Mouse (Mus musculus) kidney, postnatal 0 days (tissue): ENCODE measurements around the gene Fchsd2. TPM values are rescaled to one million over a fixed set of nuclear protein-coding genes. Genes with fewer than 3 reads are reported as not detected.

ENCODE experiments used
- ATAC-seq: fragments of 200-750 bp; cut with Nextera tagmentation; replicated peaks from 2 replicates; pipeline ENCODE4 v1.8.0; 2017; ENCODE audit warnings: low read depth, moderate number of reproducible peaks, moderate TSS enrichment, moderate library complexity; ENCODE audit not compliant: low FRiP score
- DNase-seq: peaks from one replicate; pipeline ENCODE4 v3.0.0-alpha.2; 2016; ENCODE audit warnings: low spot score
- H3K27ac ChIP-seq: fragments of 300-500 bp; sonication (generic); 2 replicates; pipeline ENCODE4 v1.5.1; 2014; ENCODE audit warnings: mild to moderate bottlenecking
- H3K27me3 ChIP-seq: fragments of 300-500 bp; sonication (generic); 2 replicates; pipeline ENCODE4 v1.6.1; 2014; ENCODE audit warnings: low read length, mixed read lengths; ENCODE audit not compliant: insufficient read depth
- H3K36me3 ChIP-seq: fragments of 300-500 bp; sonication (generic); 2 replicates; pipeline ENCODE4 v1.6.1; 2014; ENCODE audit warnings: low read length, mixed read lengths; ENCODE audit not compliant: insufficient read depth
- H3K4me1 ChIP-seq: fragments of 300-500 bp; sonication (generic); replicated peaks from 2 replicates; pipeline ENCODE4 v1.6.1; 2014; ENCODE audit warnings: antibody characterized with exemption, low read length, mixed read lengths; ENCODE audit not compliant: insufficient read depth
- H3K4me2 ChIP-seq: fragments of 300-500 bp; sonication (generic); 2 replicates; pipeline ENCODE4 v1.6.1; 2014; ENCODE audit warnings: mild to moderate bottlenecking, low read length, moderate library complexity, mixed read lengths
- H3K4me3 ChIP-seq: fragments of 300-500 bp; sonication (generic); replicated peaks from 2 replicates; pipeline ENCODE4 v1.5.1; 2014; ENCODE audit warnings: low read depth, low read length
- H3K9ac ChIP-seq: fragments of 300-500 bp; sonication (generic); 2 replicates; pipeline ENCODE4 v1.6.1; 2014; ENCODE audit warnings: low read depth, low read length
- H3K9me3 ChIP-seq: fragments of 300-500 bp; sonication (generic); replicated peaks from 2 replicates; pipeline ENCODE4 v1.6.1; 2016; ENCODE audit warnings: low read length, inconsistent platforms, mixed read lengths
- CTCF ChIP-seq: IDR thresholded peaks from 2 replicates; pipeline ENCODE4 v1.5.1; 2016; ENCODE audit warnings: antibody characterized with exemption, low read depth, mild to moderate bottlenecking, moderate library complexity
- WGBS: fragments of 180-500 bp; shearing (Covaris S2); extraction: QIAGEN DNeasy Blood & Tissue Kit; methylation state at CpG from one replicate; pipeline ENCODE4 v1.1.7; 2014; 5-methylcytosine and 5-hydroxymethylcytosine counted together
- polyA plus RNA-seq: library from polyadenylated mRNA; unstranded; fragments of >200 nt; fragmentation: Nextera tagmentation; extraction: Ambion mirVana; gene quantifications from 2 replicates; pipeline ENCODE4 v1.2.1, GENCODE M21; 2015

Gene Fchsd2
- polyA plus RNA-seq, 1 experiment from 2014 or later, result 15.9 TPM

- TF ChIP-seq CTCF, result no peak
- no peak for ATAC-seq
- Histone ChIP-seq H3K9ac (no peak overlapping the region), H3K4me1 (no peaks in the 10 kb centered on the region), H3K9me3 (no peaks in the 10 kb centered on the region), H3K4me2 (no peak overlapping the region), H3K27me3 (no peaks in the 10 kb centered on the region), H3K4me3 (no peak overlapping the region), H3K36me3 (no peaks in the 10 kb centered on the region), H3K27ac (no peak overlapping the region)
- 76% methylated on average over 2 of the region's 2 CpGs for WGBS
- no peak for DNase-seq
Measured at GRCm38 (mm10) chr7:101178751-101179150, 86.1 kb downstream of the Fchsd2 start.

- WGBS, result 72% methylated on average over 3 of the region's 3 CpGs
- no peak for ATAC-seq
- DNase-seq, result peak; percentile 47
Measured at GRCm38 (mm10) chr7:101191326-101191969, 98.8 kb downstream of the Fchsd2 start.

GRCm38 (mm10) chr7:101210826-101211225, 118.2 kb downstream of the Fchsd2 start:
- no peak overlapping the region for H3K9ac ChIP-seq
- H3K4me3 ChIP-seq, result no peak overlapping the region
- no peak for ATAC-seq
- no peaks in the 10 kb centered on the region for H3K27me3 ChIP-seq
- 0 out of 2 replicates have a peak, but pooled peaks cover 2% of the 10 kb centered on the region for H3K4me1 ChIP-seq
- no peak overlapping the region for H3K27ac ChIP-seq
- DNase-seq, result no peak
- H3K4me2 ChIP-seq, result no peak overlapping the region
- WGBS, result 100% methylated on average over 1 of the region's 1 CpGs
- H3K36me3 ChIP-seq, result no peaks in the 10 kb centered on the region
- H3K9me3 ChIP-seq, result no peaks in the 10 kb centered on the region
- no peak for TF ChIP-seq CTCF

More at GRCm38 (mm10) chr7:101191326-101191969, 98.8 kb downstream of the Fchsd2 start:
- no peak overlapping the region for H3K27ac ChIP-seq
- H3K4me1 ChIP-seq, result no peaks in the 10 kb centered on the region
- no peak overlapping the region for H3K4me2 ChIP-seq
- H3K9ac ChIP-seq, result no peak overlapping the region
- no peaks in the 10 kb centered on the region for H3K27me3 ChIP-seq
- TF ChIP-seq CTCF, result no peak
- H3K9me3 ChIP-seq, result no peaks in the 10 kb centered on the region
- no peaks in the 10 kb centered on the region for H3K36me3 ChIP-seq
- no peak overlapping the region for H3K4me3 ChIP-seq

- Histone ChIP-seq H3K9me3 (no peaks in the 10 kb centered on the region), H3K27me3 (no peaks in the 10 kb centered on the region), H3K4me1 (0 out of 2 replicates have a peak, but pooled peaks cover 2% of the 10 kb centered on the region), H3K4me2 (no peak overlapping the region), H3K9ac (no peak overlapping the region), H3K27ac (no peak overlapping the region), H3K4me3 (no peak overlapping the region), H3K36me3 (no peaks in the 10 kb centered on the region)
- no peak for DNase-seq
- WGBS, result 43% methylated on average over 3 of the region's 3 CpGs
- ATAC-seq, result no peak
- no peak for TF ChIP-seq CTCF
Measured at GRCm38 (mm10) chr7:101213515-101214263, 121.0 kb downstream of the Fchsd2 start.

GRCm38 (mm10) chr7:101216724-101217123, 124.1 kb downstream of the Fchsd2 start:
- WGBS, result 53% methylated on average over 2 of the region's 2 CpGs
- no peaks in the 10 kb centered on the region for H3K9me3 ChIP-seq
- no peak overlapping the region for H3K4me3 ChIP-seq
- no peaks in the 10 kb centered on the region for H3K27me3 ChIP-seq
- no peaks in the 10 kb centered on the region for H3K36me3 ChIP-seq
- DNase-seq, result peak; percentile 14
- 0 out of 2 replicates have a peak, but pooled peaks cover 2% of the 10 kb centered on the region for H3K4me1 ChIP-seq
- no peak for ATAC-seq
- no peak overlapping the region for H3K4me2 ChIP-seq
- no peak overlapping the region for H3K27ac ChIP-seq
- H3K9ac ChIP-seq, result no peak overlapping the region
- no peak for TF ChIP-seq CTCF

- H3K4me3 ChIP-seq, result no peak overlapping the region
- no peak for DNase-seq
- H3K9me3 ChIP-seq, result no peaks in the 10 kb centered on the region
- no peak overlapping the region for H3K4me2 ChIP-seq
- WGBS, result 94% methylated on average over 2 of the region's 2 CpGs
- H3K36me3 ChIP-seq, result no peaks in the 10 kb centered on the region
- no peaks in the 10 kb centered on the region for H3K4me1 ChIP-seq
- H3K27me3 ChIP-seq, result no peaks in the 10 kb centered on the region
- no peak overlapping the region for H3K27ac ChIP-seq
- no peak for ATAC-seq
- no peak for TF ChIP-seq CTCF
- no peak overlapping the region for H3K9ac ChIP-seq
Measured at GRCm38 (mm10) chr7:101223501-101223900, 130.8 kb downstream of the Fchsd2 start.
